In genomic region chr2:138027411-138027810, GRCm38 (mm10) we compare ENCODE assay signal across 35 mouse cellular contexts.
"Had no signal": no experiment of that assay in that cellular context is flagged by ENCODE, and none has a peak within 500 bp of the region (broad histone marks: within the 10 kb centered on the region; RNA-seq: fewer than 3 reads in every experiment).

No protein-coding gene starts in this region.

- H3K4me2 ChIP-seq: heart, embryonic 11.5 days; heart, embryonic 12.5 days; heart, embryonic 13.5 days; heart, embryonic 15.5 days; hindbrain, embryonic 12.5 days; hindbrain, embryonic 13.5 days; hindbrain, embryonic 14.5 days; hindbrain, embryonic 15.5 days; intestine, embryonic 15.5 days; kidney, embryonic 15.5 days had no signal

- H3K27ac ChIP-seq: heart, embryonic 10.5 days; heart, embryonic 13.5 days; heart, embryonic 15.5 days; hindbrain, embryonic 10.5 days; hindbrain, embryonic 12.5 days; hindbrain, embryonic 13.5 days; hindbrain, embryonic 14.5 days; hindbrain, embryonic 15.5 days; hindbrain, postnatal 0 days; intestine, embryonic 15.5 days; kidney, embryonic 15.5 days; kidney, postnatal 0 days; layer of hippocampus, adult 2 months had no signal

- H3K9ac ChIP-seq: heart, embryonic 12.5 days; heart, embryonic 13.5 days; heart, embryonic 15.5 days; hindbrain, embryonic 12.5 days; hindbrain, embryonic 13.5 days; hindbrain, embryonic 14.5 days; hindbrain, embryonic 15.5 days; intestine, embryonic 15.5 days; kidney, embryonic 15.5 days had no signal

- DNase-seq: heart, postnatal 10 days; heart, postnatal 14 days; heart, postnatal 36 days; heart, postnatal 4 days; kidney, adult 11 months; kidney, adult 18-20 months; kidney, adult 2 months; kidney, adult 8-10 months; kidney, adult 9 months; kidney, postnatal 10 days; kidney, postnatal 14 days; kidney, postnatal 25 days; kidney, postnatal 36 days; kidney, postnatal 4 days; layer of hippocampus, adult 9-11 months; layer of hippocampus, postnatal 36 days had no signal

- H3K36me3 ChIP-seq: heart, embryonic 10.5 days; heart, embryonic 12.5 days; heart, embryonic 13.5 days; heart, embryonic 15.5 days; hindbrain, embryonic 10.5 days; hindbrain, embryonic 12.5 days; hindbrain, embryonic 13.5 days; hindbrain, embryonic 15.5 days; intestine, embryonic 15.5 days; kidney, embryonic 15.5 days had no signal

- ATAC-seq: hindbrain, embryonic 16.5 days; hindbrain, postnatal 0 days; inflammation-experienced regulatory T-cells, adult 6 months; intestine, embryonic 15.5 days; intestine, embryonic 16.5 days; intestine, postnatal 0 days had no signal

- H3K4me1 ChIP-seq: heart, embryonic 10.5 days; heart, embryonic 12.5 days; heart, embryonic 13.5 days; heart, embryonic 15.5 days; hindbrain, embryonic 10.5 days; hindbrain, embryonic 12.5 days; hindbrain, embryonic 13.5 days; hindbrain, embryonic 15.5 days; intestine, embryonic 15.5 days; kidney, embryonic 15.5 days had no signal

- H3K9me3 ChIP-seq: heart, embryonic 10.5 days; heart, embryonic 12.5 days; heart, embryonic 13.5 days; heart, embryonic 15.5 days; hindbrain, embryonic 10.5 days; hindbrain, embryonic 12.5 days; hindbrain, embryonic 13.5 days; hindbrain, embryonic 15.5 days; intestine, embryonic 15.5 days; kidney, embryonic 15.5 days had no signal

- H3K4me3 ChIP-seq: heart, embryonic 10.5 days; heart, embryonic 12.5 days; heart, embryonic 13.5 days; heart, embryonic 15.5 days; hindbrain, embryonic 10.5 days; hindbrain, embryonic 12.5 days; hindbrain, embryonic 13.5 days; hindbrain, embryonic 15.5 days; intestine, embryonic 15.5 days; kidney, embryonic 15.5 days; layer of hippocampus, adult 2 months had no signal

- H3K27me3 ChIP-seq: heart, embryonic 12.5 days; heart, embryonic 13.5 days; heart, embryonic 15.5 days; hindbrain, embryonic 12.5 days; hindbrain, embryonic 13.5 days; hindbrain, embryonic 15.5 days; intestine, embryonic 15.5 days; kidney, embryonic 15.5 days had no signal
